Mouse (Mus musculus): ENCODE data around the gene Ski.
"Not testable (repeated sequence)": the region's sequence is repeated elsewhere in the genome, so short reads cannot be mapped to it uniquely, and the experiment has no call there.

- not testable (repeated sequence) for TF ChIP-seq POLR2A (IDR thresholded peaks at IDR 0.05; ENCODE audit: low read depth, low read length); CTCF (IDR thresholded peaks at IDR 0.05; ENCODE audit: extremely low read depth, insufficient read depth, insufficient read length, insufficient replicate concordance)
Observed at GRCm38 (mm10) chr4:155248054-155248453, 25.7 kb upstream of the Ski start.
